Mouse (Mus musculus): ENCODE measurements around the gene Lhpp. TPM values are rescaled to one million over a fixed set of nuclear protein-coding genes. Genes with fewer than 3 reads are reported as not detected.
"Not testable (repeated sequence)": the region's sequence is repeated elsewhere in the genome, so short reads cannot be mapped to it uniquely, and the experiment has no call there.

Lhpp gene
- polyA plus RNA-seq, 1 experiment, result 26.7 TPM

GRCm38 (mm10) chr7:132657371-132658057, 47.1 kb downstream of the Lhpp start:
- WGBS, result 75% methylated on average over 14 of the region's 14 CpGs
- no peak for DNase-seq
- peaks cover 15% of the 10 kb centered on the region for H3K4me1 ChIP-seq (ENCODE audit: control insufficient read depth, insufficient read depth, low read length)
- H3K27ac ChIP-seq (ENCODE audit: insufficient read depth, low read length), result no peak overlapping the region
- no peaks in the 10 kb centered on the region for H3K27me3 ChIP-seq (ENCODE audit: control insufficient read depth, insufficient read depth, low read length)
- TF ChIP-seq POLR2A (IDR thresholded peaks at IDR 0.05; ENCODE audit: borderline replicate concordance, insufficient read depth, low read length) (no peak), CTCF (IDR thresholded peaks at IDR 0.05; ENCODE audit: borderline replicate concordance, insufficient read depth, low read depth, low read length) (no peak)
- H3K4me3 ChIP-seq (replicated peaks; ENCODE audit: insufficient read depth, low read depth, low read length), result no peak overlapping the region

GRCm38 (mm10) chr7:132658058-132658450, 47.6 kb downstream of the Lhpp start:
- Histone ChIP-seq H3K27me3 (ENCODE audit: control insufficient read depth, insufficient read depth, low read length) (no peaks in the 10 kb centered on the region), H3K27ac (ENCODE audit: insufficient read depth, low read length) (no peak overlapping the region), H3K4me1 (ENCODE audit: control insufficient read depth, insufficient read depth, low read length) (peaks cover 15% of the 10 kb centered on the region), H3K4me3 (replicated peaks; ENCODE audit: insufficient read depth, low read depth, low read length) (no peak overlapping the region)
- TF ChIP-seq POLR2A (IDR thresholded peaks at IDR 0.05; ENCODE audit: borderline replicate concordance, insufficient read depth, low read length) (no peak), CTCF (IDR thresholded peaks at IDR 0.05; ENCODE audit: borderline replicate concordance, insufficient read depth, low read depth, low read length) (no peak)
- 32% methylated on average over 9 of the region's 9 CpGs for whole genome bisulfite sequencing
- DNase-seq, result no peak

GRCm38 (mm10) chr7:132658688-132659087, 48.2 kb downstream of the Lhpp start:
- H3K27ac ChIP-seq (ENCODE audit: insufficient read depth, low read length), result no peak overlapping the region
- 91% methylated on average over 5 of the region's 5 CpGs for WGBS
- H3K4me3 ChIP-seq (replicated peaks; ENCODE audit: insufficient read depth, low read depth, low read length), result no peak overlapping the region
- no peak for DNase-seq
- no peaks in the 10 kb centered on the region for H3K27me3 ChIP-seq (ENCODE audit: control insufficient read depth, insufficient read depth, low read length)
- TF ChIP-seq CTCF (IDR thresholded peaks at IDR 0.05; ENCODE audit: borderline replicate concordance, insufficient read depth, low read depth, low read length) (no peak), POLR2A (IDR thresholded peaks at IDR 0.05; ENCODE audit: borderline replicate concordance, insufficient read depth, low read length) (no peak)
- H3K4me1 ChIP-seq (ENCODE audit: control insufficient read depth, insufficient read depth, low read length), result peaks cover 15% of the 10 kb centered on the region

GRCm38 (mm10) chr7:132659633-132660032, 49.2 kb downstream of the Lhpp start:
- DNase-seq, result no peak

GRCm38 (mm10) chr7:132662831-132663230, 52.4 kb downstream of the Lhpp start:
- not testable (repeated sequence) for DNase-seq; H3K27me3 ChIP-seq (ENCODE audit: control insufficient read depth, insufficient read depth, low read length)

More at GRCm38 (mm10) chr7:132659633-132660032, 49.2 kb downstream of the Lhpp start:
- Histone ChIP-seq H3K27me3 (ENCODE audit: control insufficient read depth, insufficient read depth, low read length) (no peaks in the 10 kb centered on the region), H3K4me1 (ENCODE audit: control insufficient read depth, insufficient read depth, low read length) (peaks cover 15% of the 10 kb centered on the region), H3K4me3 (replicated peaks; ENCODE audit: insufficient read depth, low read depth, low read length) (no peak overlapping the region), H3K27ac (ENCODE audit: insufficient read depth, low read length) (no peak overlapping the region)
- WGBS, result 90% methylated on average over 7 of the region's 7 CpGs
- TF ChIP-seq CTCF (IDR thresholded peaks at IDR 0.05; ENCODE audit: borderline replicate concordance, insufficient read depth, low read depth, low read length), result no peak
- no peak for TF ChIP-seq POLR2A (IDR thresholded peaks at IDR 0.05; ENCODE audit: borderline replicate concordance, insufficient read depth, low read length)

GRCm38 (mm10) chr7:132664815-132665214, 54.4 kb downstream of the Lhpp start:
- WGBS, result 92% methylated on average over 6 of the region's 6 CpGs

More at GRCm38 (mm10) chr7:132662831-132663230, 52.4 kb downstream of the Lhpp start:
- not testable (repeated sequence) for H3K4me1 ChIP-seq (ENCODE audit: control insufficient read depth, insufficient read depth, low read length); H3K27ac ChIP-seq (ENCODE audit: insufficient read depth, low read length); H3K4me3 ChIP-seq (replicated peaks; ENCODE audit: insufficient read depth, low read depth, low read length)
- WGBS, result 85% methylated on average over 6 of the region's 6 CpGs

GRCm38 (mm10) chr7:132665664-132666382, 55.4 kb downstream of the Lhpp start:
- Histone ChIP-seq H3K4me1 (ENCODE audit: control insufficient read depth, insufficient read depth, low read length) (peaks cover 2% of the 10 kb centered on the region), H3K4me3 (replicated peaks; ENCODE audit: insufficient read depth, low read depth, low read length) (no peak overlapping the region), H3K27ac (ENCODE audit: insufficient read depth, low read length) (no peak overlapping the region), H3K27me3 (ENCODE audit: control insufficient read depth, insufficient read depth, low read length) (no peaks in the 10 kb centered on the region)
- TF ChIP-seq CTCF (IDR thresholded peaks at IDR 0.05; ENCODE audit: borderline replicate concordance, insufficient read depth, low read depth, low read length), result no peak
- TF ChIP-seq POLR2A (IDR thresholded peaks at IDR 0.05; ENCODE audit: borderline replicate concordance, insufficient read depth, low read length), result no peak
- no peak for DNase-seq
- 92% methylated on average over 8 of the region's 8 CpGs for WGBS

More at GRCm38 (mm10) chr7:132664815-132665214, 54.4 kb downstream of the Lhpp start:
- TF ChIP-seq POLR2A (IDR thresholded peaks at IDR 0.05; ENCODE audit: borderline replicate concordance, insufficient read depth, low read length), result no peak
- H3K4me1 ChIP-seq (ENCODE audit: control insufficient read depth, insufficient read depth, low read length), result no peaks in the 10 kb centered on the region
- no peak for DNase-seq
- no peak overlapping the region for H3K4me3 ChIP-seq (replicated peaks; ENCODE audit: insufficient read depth, low read depth, low read length)
- H3K27ac ChIP-seq (ENCODE audit: insufficient read depth, low read length), result no peak overlapping the region
- no peaks in the 10 kb centered on the region for H3K27me3 ChIP-seq (ENCODE audit: control insufficient read depth, insufficient read depth, low read length)

GRCm38 (mm10) chr7:132666516-132666915, 56.1 kb downstream of the Lhpp start:
- whole genome bisulfite sequencing, result 97% methylated on average over 4 of the region's 4 CpGs
- no peak for DNase-seq
- H3K4me3 ChIP-seq (replicated peaks; ENCODE audit: insufficient read depth, low read depth, low read length), result no peak overlapping the region
- no peaks in the 10 kb centered on the region for H3K27me3 ChIP-seq (ENCODE audit: control insufficient read depth, insufficient read depth, low read length)
- no peak for TF ChIP-seq CTCF (IDR thresholded peaks at IDR 0.05; ENCODE audit: borderline replicate concordance, insufficient read depth, low read depth, low read length)
- no peak for TF ChIP-seq POLR2A (IDR thresholded peaks at IDR 0.05; ENCODE audit: borderline replicate concordance, insufficient read depth, low read length)
- peaks cover 9% of the 10 kb centered on the region for H3K4me1 ChIP-seq (ENCODE audit: control insufficient read depth, insufficient read depth, low read length)
- H3K27ac ChIP-seq (ENCODE audit: insufficient read depth, low read length), result no peak overlapping the region
